Mouse (Mus musculus): ENCODE data around the gene Dhps. TPM values are rescaled to one million over a fixed set of nuclear protein-coding genes. Genes with fewer than 3 reads are reported as not detected.
"Not testable (repeated sequence)": the region's sequence is repeated elsewhere in the genome, so short reads cannot be mapped to it uniquely, and the experiment has no call there.

The Dhps gene
- total RNA-seq, 1 experiment = 63.1 TPM

- no peak for TF ChIP-seq HCFC1 (IDR thresholded peaks at IDR 0.05; ENCODE audit: borderline replicate concordance, insufficient read depth, low read length)
- H3K9me3 ChIP-seq (ENCODE audit: control insufficient read depth, insufficient read depth, low read depth, low read length) = no peaks in the 10 kb centered on the region
- in situ Hi-C loops (cut with MboI; ENCODE audit: low sequenced_read_pairs in 2 of 2, unreplicated experiment in 2 of 2) = no loop called here
- no peak overlapping the region for H3K9ac ChIP-seq (ENCODE audit: insufficient read depth, low read depth, low read length, poor library complexity, severe bottlenecking)
- DNase-seq (ENCODE audit: low read depth, low spot score) = peak; percentile 70
- peaks cover 32% of the 10 kb centered on the region for H3K36me3 ChIP-seq (ENCODE audit: control insufficient read depth, insufficient read depth, low read length, poor library complexity, severe bottlenecking)
- no peak overlapping the region for H3K27ac ChIP-seq (ENCODE audit: insufficient read depth, low read depth, low read length, poor library complexity, severe bottlenecking)
- peaks cover 0 to 16% of the 10 kb centered on the region in 2 experiments; a peak in 1 of 4 replicates for H3K4me1 ChIP-seq (ENCODE audit: control insufficient read depth in 2 of 2, insufficient read depth in 2 of 2, low read length in 2 of 2, poor library complexity in 1 of 2)
- H3K4me3 ChIP-seq (ENCODE audit: insufficient read depth in 1 of 2, low read depth in 1 of 2, low read length in 2 of 2, poor library complexity in 1 of 2, severe bottlenecking in 1 of 2) = no peak overlapping the region
Measured at GRCm38 (mm10) chr8:85076993-85077392, 5.4 kb downstream of the Dhps start.

GRCm38 (mm10) chr8:85080214-85080531 is 8.6 kb downstream of the Dhps start:
- DNase-seq (ENCODE audit: low read depth, low spot score) = no peak
- H3K36me3 ChIP-seq (ENCODE audit: control insufficient read depth, insufficient read depth, low read length, poor library complexity, severe bottlenecking) = peaks cover 12% of the 10 kb centered on the region
- peak overlapping the region; percentile 88 for H3K9ac ChIP-seq (ENCODE audit: insufficient read depth, low read depth, low read length, poor library complexity, severe bottlenecking)
- no peaks in the 10 kb centered on the region for H3K9me3 ChIP-seq (ENCODE audit: control insufficient read depth, insufficient read depth, low read depth, low read length)
- H3K27ac ChIP-seq (ENCODE audit: insufficient read depth, low read depth, low read length, poor library complexity, severe bottlenecking) = no peak overlapping the region; the same call in 1 of the 2 replicates
- TF ChIP-seq MAFK (IDR thresholded peaks at IDR 0.05; ENCODE audit: insufficient read depth, low read depth, low read length) = no peak
- TF ChIP-seq HCFC1 (IDR thresholded peaks at IDR 0.05; ENCODE audit: borderline replicate concordance, insufficient read depth, low read length) = no peak
- TF ChIP-seq ZC3H11A (IDR thresholded peaks at IDR 0.05; ENCODE audit: borderline replicate concordance, low read depth, low read length) = no peak
- TF ChIP-seq ZNF384 (IDR thresholded peaks at IDR 0.05; ENCODE audit: low read depth, low read length) = no peak
- TF ChIP-seq CHD2 (IDR thresholded peaks at IDR 0.05; ENCODE audit: low read depth, low read length) = no peak
- in situ Hi-C loops (cut with MboI; ENCODE audit: low sequenced_read_pairs in 2 of 2, unreplicated experiment in 2 of 2) = no loop called here
- peaks cover 2 to 12% of the 10 kb centered on the region in 2 experiments; a peak in 3 of 4 replicates for H3K4me1 ChIP-seq (ENCODE audit: control insufficient read depth in 2 of 2, insufficient read depth in 2 of 2, low read length in 2 of 2, poor library complexity in 1 of 2)
- peak overlapping the region; percentile 90 to 91 for H3K4me3 ChIP-seq (ENCODE audit: insufficient read depth in 1 of 2, low read depth in 1 of 2, low read length in 2 of 2, poor library complexity in 1 of 2, severe bottlenecking in 1 of 2)

GRCm38 (mm10) chr8:85080532-85081215 is 9.1 kb downstream of the Dhps start, which contains the start of gene Wdr83os:
Gene Wdr83os (plus strand): TSS chr8:85080740.
- in situ Hi-C loops (cut with MboI; ENCODE audit: low sequenced_read_pairs in 2 of 2, unreplicated experiment in 2 of 2) = no loop called here
- peaks cover 9% of the 10 kb centered on the region; the same call in 1 of the 2 replicates for H3K36me3 ChIP-seq (ENCODE audit: control insufficient read depth, insufficient read depth, low read length, poor library complexity, severe bottlenecking)
- H3K4me3 ChIP-seq (ENCODE audit: insufficient read depth in 1 of 2, low read depth in 1 of 2, low read length in 2 of 2, poor library complexity in 1 of 2, severe bottlenecking in 1 of 2) = peak within 1 kb of the TSS; percentile 90 to 91
- H3K4me1 ChIP-seq (ENCODE audit: control insufficient read depth in 2 of 2, insufficient read depth in 2 of 2, low read length in 2 of 2, poor library complexity in 1 of 2) = peaks cover 2 to 11% of the 10 kb centered on the region in 2 experiments; a peak in 3 of 4 replicates
- peak; percentile 55 for DNase-seq (ENCODE audit: low read depth, low spot score)
- TF ChIP-seq ZNF384 (IDR thresholded peaks at IDR 0.05; ENCODE audit: low read depth, low read length) = no peak
- 0 out of 2 replicates have a peak, but pooled peaks have one; percentile 4 for TF ChIP-seq ZC3H11A (IDR thresholded peaks at IDR 0.05; ENCODE audit: borderline replicate concordance, low read depth, low read length)
- TF ChIP-seq CHD2 (IDR thresholded peaks at IDR 0.05; ENCODE audit: low read depth, low read length) = 0 out of 2 replicates have a peak, but pooled peaks have one; percentile 23
- TF ChIP-seq MAFK (IDR thresholded peaks at IDR 0.05; ENCODE audit: insufficient read depth, low read depth, low read length) = no peak
- peak; percentile 79 for TF ChIP-seq HCFC1 (IDR thresholded peaks at IDR 0.05; ENCODE audit: borderline replicate concordance, insufficient read depth, low read length)
- H3K27ac ChIP-seq (ENCODE audit: insufficient read depth, low read depth, low read length, poor library complexity, severe bottlenecking) = no peak within 1 kb of the TSS; the same call in 1 of the 2 replicates
- peak within 1 kb of the TSS; percentile 88 for H3K9ac ChIP-seq (ENCODE audit: insufficient read depth, low read depth, low read length, poor library complexity, severe bottlenecking)
- H3K9me3 ChIP-seq (ENCODE audit: control insufficient read depth, insufficient read depth, low read depth, low read length) = no peaks in the 10 kb centered on the region

GRCm38 (mm10) chr8:85081216-85081555 is 9.6 kb downstream of the Dhps start, which contains the start of gene Wdr83:
Gene Wdr83 (minus strand): TSS chr8:85081306.
- peaks cover 2 to 10% of the 10 kb centered on the region in 2 experiments; a peak in 3 of 4 replicates for H3K4me1 ChIP-seq (ENCODE audit: control insufficient read depth in 2 of 2, insufficient read depth in 2 of 2, low read length in 2 of 2, poor library complexity in 1 of 2)
- peak within 1 kb of the TSS; percentile 90 to 91 for H3K4me3 ChIP-seq (ENCODE audit: insufficient read depth in 1 of 2, low read depth in 1 of 2, low read length in 2 of 2, poor library complexity in 1 of 2, severe bottlenecking in 1 of 2)
- DNase-seq (ENCODE audit: low read depth, low spot score) = peak; percentile 84
- no peak within 1 kb of the TSS; the same call in 1 of the 2 replicates for H3K27ac ChIP-seq (ENCODE audit: insufficient read depth, low read depth, low read length, poor library complexity, severe bottlenecking)
- in situ Hi-C loops (cut with MboI; ENCODE audit: low sequenced_read_pairs in 2 of 2, unreplicated experiment in 2 of 2) = no loop called here
- TF ChIP-seq CHD2 (IDR thresholded peaks at IDR 0.05; ENCODE audit: low read depth, low read length) (no peak), ZC3H11A (IDR thresholded peaks at IDR 0.05; ENCODE audit: borderline replicate concordance, low read depth, low read length) (no peak), HCFC1 (IDR thresholded peaks at IDR 0.05; ENCODE audit: borderline replicate concordance, insufficient read depth, low read length) (no peak), MAFK (IDR thresholded peaks at IDR 0.05; ENCODE audit: insufficient read depth, low read depth, low read length) (no peak), ZNF384 (IDR thresholded peaks at IDR 0.05; ENCODE audit: low read depth, low read length) (no peak)
- peak within 1 kb of the TSS; percentile 88 for H3K9ac ChIP-seq (ENCODE audit: insufficient read depth, low read depth, low read length, poor library complexity, severe bottlenecking)
- no peaks in the 10 kb centered on the region for H3K9me3 ChIP-seq (ENCODE audit: control insufficient read depth, insufficient read depth, low read depth, low read length)
- H3K36me3 ChIP-seq (ENCODE audit: control insufficient read depth, insufficient read depth, low read length, poor library complexity, severe bottlenecking) = peaks cover 4% of the 10 kb centered on the region; the same call in 1 of the 2 replicates

GRCm38 (mm10) chr8:85082169-85082568 is 10.6 kb downstream of the Dhps start:
- H3K4me3 ChIP-seq (ENCODE audit: insufficient read depth in 1 of 2, low read depth in 1 of 2, low read length in 2 of 2, poor library complexity in 1 of 2, severe bottlenecking in 1 of 2); DNase-seq (ENCODE audit: low read depth, low spot score); H3K9me3 ChIP-seq (ENCODE audit: control insufficient read depth, insufficient read depth, low read depth, low read length); H3K9ac ChIP-seq (ENCODE audit: insufficient read depth, low read depth, low read length, poor library complexity, severe bottlenecking); H3K27ac ChIP-seq (ENCODE audit: insufficient read depth, low read depth, low read length, poor library complexity, severe bottlenecking); in situ Hi-C loops (cut with MboI; ENCODE audit: low sequenced_read_pairs in 2 of 2, unreplicated experiment in 2 of 2); H3K36me3 ChIP-seq (ENCODE audit: control insufficient read depth, insufficient read depth, low read length, poor library complexity, severe bottlenecking): not testable (repeated sequence)
- H3K4me1 ChIP-seq (ENCODE audit: control insufficient read depth in 2 of 2, insufficient read depth in 2 of 2, low read length in 2 of 2, poor library complexity in 1 of 2) = peaks cover 2 to 10% of the 10 kb centered on the region in 2 experiments; a peak in 3 of 4 replicates
